Mouse (Mus musculus) MEL (cell line): Measurements from ENCODE around the gene Pabpc4l.

Experiments
- CHD2 ChIP-seq: IDR thresholded peaks from 2 replicates; pipeline ENCODE4 v1.6.1; 2011; ENCODE audit warnings: low read length, improper control_type of control experiment
- CTCF ChIP-seq, 3 experiments: IDR thresholded peaks in 2 of 3; conservative IDR thresholded peaks in 1 of 3; 2 replicates each; pipeline ENCODE4 v1.5.1; 2011 to 2012; ENCODE audit warnings: low read length in 3 of 3, low read depth in 2 of 3, mild to moderate bottlenecking in 2 of 3, improper control_type of control experiment in 1 of 3, inconsistent platforms in 1 of 3, mixed read lengths in 1 of 3, moderate library complexity in 1 of 3; ENCODE audit not compliant: control insufficient read depth in 1 of 3, insufficient read depth in 1 of 3, poor library complexity in 1 of 3, severe bottlenecking in 1 of 3
- GATA1 ChIP-seq: IDR thresholded peaks from 2 replicates; pipeline ENCODE4 v1.6.1; 2011; ENCODE audit warnings: low read depth, low read length, improper control_type of control experiment
- KAT2A ChIP-seq: conservative IDR thresholded peaks from 2 replicates; pipeline ENCODE4 v1.6.1; 2012; ENCODE audit warnings: low read depth, low read length, improper control_type of control experiment, inconsistent platforms
- POLR2A ChIP-seq, 2 experiments: IDR thresholded peaks; 2 replicates each; pipeline ENCODE4 v1.6.1; 2011 to 2012; ENCODE audit warnings: low read length in 2 of 2, mild to moderate bottlenecking in 2 of 2, control low read depth in 1 of 2, improper control_type of control experiment in 1 of 2, low read depth in 1 of 2, moderate library complexity in 1 of 2; ENCODE audit not compliant: control insufficient read depth in 1 of 2, insufficient read depth in 1 of 2, poor library complexity in 1 of 2
- TAL1 ChIP-seq: IDR thresholded peaks from 2 replicates; pipeline ENCODE4 v1.6.1; 2012; ENCODE audit warnings: mild to moderate bottlenecking, inconsistent platforms, low read length, moderate library complexity, mixed read lengths
- UBTF ChIP-seq: IDR thresholded peaks from 2 replicates; pipeline ENCODE4 v1.6.1; 2012; ENCODE audit warnings: low read depth, mild to moderate bottlenecking, inconsistent platforms, low read length, improper control_type of control experiment, moderate library complexity, borderline replicate concordance; ENCODE audit not compliant: insufficient read depth
- USF1 ChIP-seq: IDR thresholded peaks from 2 replicates; pipeline ENCODE4 v1.6.1; 2014; ENCODE audit warnings: low read depth, mild to moderate bottlenecking, inconsistent platforms, low read length, improper control_type of control experiment, moderate library complexity
- ZC3H11A ChIP-seq: IDR thresholded peaks from 2 replicates; pipeline ENCODE4 v1.6.1; 2012; ENCODE audit warnings: low read depth, mild to moderate bottlenecking, inconsistent platforms, low read length, improper control_type of control experiment

- TF ChIP-seq CTCF (IDR thresholded peaks at IDR 0.05 in 2 of 3, conservative IDR thresholded peaks at IDR 0.05 in 1 of 3; ENCODE audit: control insufficient read depth in 1 of 3, insufficient read depth in 1 of 3, low read depth in 2 of 3, low read length in 3 of 3, poor library complexity in 1 of 3, severe bottlenecking in 1 of 3), result no peak
- no peak for TF ChIP-seq POLR2A (IDR thresholded peaks at IDR 0.05; ENCODE audit: control insufficient read depth in 1 of 2, insufficient read depth in 1 of 2, low read depth in 1 of 2, low read length in 2 of 2, poor library complexity in 1 of 2)
- TF ChIP-seq TAL1, result no peak
- no peak for TF ChIP-seq UBTF
- TF ChIP-seq USF1, result no peak
- TF ChIP-seq ZC3H11A, result no peak
- no peak for TF ChIP-seq KAT2A
- no peak for TF ChIP-seq CHD2
- no peak for TF ChIP-seq GATA1
Observed at GRCm38 (mm10) chr3:46448266-46448532, 180 bp upstream of the Pabpc4l start.
